16 mouse cellular contexts compared by ENCODE assay signal in the genomic region with DNA sequence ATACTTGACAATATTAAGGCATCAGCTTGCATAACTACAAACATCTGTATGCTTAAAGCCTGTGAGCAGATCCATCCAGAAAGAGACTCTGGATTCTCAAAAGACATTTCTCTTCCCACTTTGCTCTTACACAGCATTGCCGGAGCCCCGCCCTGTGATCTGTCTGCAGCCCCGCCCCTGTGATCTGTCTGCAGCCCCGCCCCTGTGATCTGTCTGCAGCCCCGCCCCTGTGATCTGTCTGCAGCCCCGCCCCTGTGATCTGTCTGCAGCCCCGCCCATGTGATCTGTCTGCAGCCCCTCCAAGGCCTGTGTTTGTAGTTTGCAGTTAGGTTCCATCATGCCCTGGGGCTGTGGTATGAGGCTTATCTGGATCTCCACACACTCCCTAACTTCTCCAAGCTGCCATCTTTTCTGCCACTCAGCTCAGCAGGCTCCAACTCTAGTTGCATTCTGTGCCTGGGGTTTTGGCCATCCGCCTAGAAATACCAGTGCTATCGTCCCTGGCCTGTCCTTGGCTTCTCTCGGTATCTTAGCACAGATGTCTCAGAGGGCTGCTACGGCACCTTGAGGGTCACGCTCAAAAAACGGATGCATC.
DNase-seq lines count a peak whose midpoint lies in the region; ATAC-seq and TF ChIP-seq lines count a peak whose summit lies in the region.
"Had no signal": no experiment of that assay in that cellular context is flagged by ENCODE, and none has a peak within 500 bp of the region (broad histone marks: within the 10 kb centered on the region; RNA-seq: fewer than 3 reads in every experiment).

No protein-coding gene starts in this region.

- 47% methylated on average over 12 of the region's 13 CpGs for WGBS in heart, embryonic 14.5 days

- H3K27me3 ChIP-seq in heart, embryonic 14.5 days (ENCODE audit: control insufficient read depth, insufficient read depth, low read length): no peaks in the 10 kb centered on the region
- H3K27me3 ChIP-seq: hindbrain, embryonic 15.5 days; megakaryocyte, embryonic 14.5 days had no signal

- TF ChIP-seq CTCF in brain, embryonic 14.5 days (IDR thresholded peaks at IDR 0.05; ENCODE audit: borderline replicate concordance, extremely low read depth, insufficient read depth, insufficient read length): no peak

- peak overlapping the region; percentile 34 to 37; a peak in 2 of 4 replicates for H3K27ac ChIP-seq in heart, embryonic 14.5 days (replicated peaks in 1 of 2; ENCODE audit: control insufficient read depth in 1 of 2, insufficient read depth in 1 of 2, low read depth in 2 of 2, low read length in 2 of 2)
- H3K27ac ChIP-seq: hindbrain, embryonic 15.5 days had no signal

- peaks cover 0 to 5% of the 10 kb centered on the region in 2 experiments; a peak in 2 of 4 replicates for H3K4me1 ChIP-seq in heart, embryonic 14.5 days (ENCODE audit: control insufficient read depth in 2 of 2, insufficient read depth in 2 of 2, low read length in 2 of 2)
- H3K4me1 ChIP-seq: megakaryocyte, embryonic 14.5 days had no signal

- ATAC-seq in heart, embryonic 14.5 days (ENCODE audit: insufficient number of reproducible peaks, insufficient read depth, low FRiP score, low read depth): peak; percentile 78
- ATAC-seq: CD4-positive, CD25-positive, alpha-beta regulatory T cell, adult 4 months; liver, postnatal 0 days had no signal

- no peak overlapping the region for H3K4me3 ChIP-seq in heart, embryonic 14.5 days (ENCODE audit: control insufficient read depth in 1 of 2, insufficient read depth in 1 of 2, low read depth in 1 of 2, low read length in 2 of 2)
- H3K4me3 ChIP-seq: hindbrain, embryonic 15.5 days had no signal

- H3K9me3 ChIP-seq in heart, embryonic 14.5 days (ENCODE audit: control insufficient read depth, low read length): no peaks in the 10 kb centered on the region
- H3K9me3 ChIP-seq: hindbrain, embryonic 15.5 days had no signal

- H3K4me2 ChIP-seq in heart, embryonic 14.5 days (ENCODE audit: low read length): no peak overlapping the region
- H3K4me2 ChIP-seq: hindbrain, embryonic 15.5 days had no signal

- TF ChIP-seq POLR2A in brain, embryonic 14.5 days (IDR thresholded peaks at IDR 0.05; ENCODE audit: borderline replicate concordance, extremely low read depth, insufficient read depth, insufficient read length, poor library complexity, severe bottlenecking): no peak

- no peak overlapping the region for H3K9ac ChIP-seq in heart, embryonic 14.5 days (ENCODE audit: low read length)
- H3K9ac ChIP-seq: hindbrain, embryonic 15.5 days; liver, postnatal 0 days had no signal

- H3K36me3 ChIP-seq in heart, embryonic 14.5 days (ENCODE audit: control insufficient read depth, insufficient read depth, low read length): no peaks in the 10 kb centered on the region
- H3K36me3 ChIP-seq: hindbrain, embryonic 15.5 days had no signal

- no peak for DNase-seq in heart, adult 9 months (ENCODE audit: low spot score in 2 of 2)
- DNase-seq in ES-CJ7 (ENCODE audit: low read depth, low spot score): peak; percentile 80
- peak; percentile 49 for DNase-seq in WW6 (ENCODE audit: low read depth, low spot score)
- peak; percentile 18 for DNase-seq in brain, embryonic 14.5 days (ENCODE audit: low read depth)
- DNase-seq in neural tube, embryonic 10.5 days (ENCODE audit: extremely low spot score, low spot score): no peak
- no peak for DNase-seq in layer of hippocampus, adult 9-11 months
- DNase-seq: cerebellum, adult 11-12 months; embryo, embryonic 11 days; kidney, adult 2 months; liver, postnatal 0 days; right cerebral cortex, postnatal 4 days; thymus, postnatal 25 days had no signal

Comparison
In these comparisons a context has a peak if more than half of its experiments do, and no peak if none do; other contexts are left out.
1. DNase-seq: peak in ES-CJ7 (single experiment), WW6 (single experiment) and brain, embryonic 14.5 days (single experiment); none in heart, adult 9 months (0 of 2), neural tube, embryonic 10.5 days (single experiment) and layer of hippocampus, adult 9-11 months (single experiment).